Mouse (Mus musculus): ENCODE measurements around the gene Gm26558. TPM values are rescaled to one million over a fixed set of nuclear protein-coding genes. Genes with fewer than 3 reads are reported as not detected.

Gm26558 gene
- not detected for total RNA-seq (2021)

- intact Hi-C loops (cut with DNase I), result loop anchor here (5.0 kb wide), 1 partner anchor 165 kb away; the partner anchor contains the start of gene Tlk1
- DNase-seq, result peak in 1 of 2 experiments; percentile 13
Observed at GRCm38 (mm10) chr2:70661715-70662495, at the start of gene Gm26558. TSS of gene Gm26558 (minus strand) at chr2:70662108.

GRCm38 (mm10) chr2:70710878-70711277 is 49.0 kb upstream of the Gm26558 start:
- intact Hi-C loops (cut with DNase I), result no loop called here
- no peak for DNase-seq

- DNase-seq, result no peak
- intact Hi-C loops (cut with DNase I), result no loop called here
Observed at GRCm38 (mm10) chr2:70710236-70710635, 48.3 kb upstream of the Gm26558 start.

GRCm38 (mm10) chr2:70708986-70709730 is 47.2 kb upstream of the Gm26558 start:
- intact Hi-C loops (cut with DNase I), result no loop called here
- DNase-seq, result no peak

GRCm38 (mm10) chr2:70702403-70702802 is 40.5 kb upstream of the Gm26558 start:
- intact Hi-C loops (cut with DNase I), result loop anchor here (5.0 kb wide), 1 partner anchor 120 kb away; no protein-coding TSS in a partner anchor
- DNase-seq, result no peak

GRCm38 (mm10) chr2:70701571-70701970 is 39.7 kb upstream of the Gm26558 start:
- intact Hi-C loops (cut with DNase I), result loop anchor here (5.0 kb wide), 1 partner anchor 121 kb away; no protein-coding TSS in a partner anchor
- no peak for DNase-seq

- intact Hi-C loops (cut with DNase I), result loop anchor here (5.0 kb wide), 1 partner anchor 121 kb away; no protein-coding TSS in a partner anchor
- DNase-seq, result no peak
Observed at GRCm38 (mm10) chr2:70700851-70701250, 38.9 kb upstream of the Gm26558 start.

- intact Hi-C loops (cut with DNase I), result no loop called here
- no peak for DNase-seq
Observed at GRCm38 (mm10) chr2:70695712-70696111, 33.8 kb upstream of the Gm26558 start.

- DNase-seq, result no peak
- intact Hi-C loops (cut with DNase I), result no loop called here
Observed at GRCm38 (mm10) chr2:70690195-70690594, 28.3 kb upstream of the Gm26558 start.

- intact Hi-C loops (cut with DNase I), result no loop called here
Observed at GRCm38 (mm10) chr2:70688454-70689078, 26.7 kb upstream of the Gm26558 start.

GRCm38 (mm10) chr2:70682324-70682723 is 20.4 kb upstream of the Gm26558 start:
- intact Hi-C loops (cut with DNase I), result no loop called here
- no peak for DNase-seq

More at GRCm38 (mm10) chr2:70688454-70689078, 26.7 kb upstream of the Gm26558 start:
- no peak for DNase-seq

- intact Hi-C loops (cut with DNase I), result no loop called here
- DNase-seq, result no peak
Observed at GRCm38 (mm10) chr2:70673445-70674126, 11.7 kb upstream of the Gm26558 start.

- no peak for DNase-seq
- intact Hi-C loops (cut with DNase I), result no loop called here
Observed at GRCm38 (mm10) chr2:70672476-70672875, 10.6 kb upstream of the Gm26558 start.

- DNase-seq, result no peak
- intact Hi-C loops (cut with DNase I), result no loop called here
Observed at GRCm38 (mm10) chr2:70669896-70670295, 8.0 kb upstream of the Gm26558 start.

- intact Hi-C loops (cut with DNase I), result no loop called here
- no peak for DNase-seq
Observed at GRCm38 (mm10) chr2:70669241-70669640, 7.3 kb upstream of the Gm26558 start.

- intact Hi-C loops (cut with DNase I), result no loop called here
- no peak for DNase-seq
Observed at GRCm38 (mm10) chr2:70667016-70667415, 5.1 kb upstream of the Gm26558 start.

- no peak for DNase-seq
- intact Hi-C loops (cut with DNase I), result loop anchor here (5.0 kb wide), 1 partner anchor 164 kb away; the partner anchor contains the start of gene Tlk1
Observed at GRCm38 (mm10) chr2:70663764-70664163, 1.9 kb upstream of the Gm26558 start.

GRCm38 (mm10) chr2:70660887-70661714 is 807 bp downstream of the Gm26558 start, which contains the start of gene Gorasp2:
TSS of gene Gorasp2 (plus strand) at chr2:70661576.
- intact Hi-C loops (cut with DNase I), result loop anchor here (5.0 kb wide), 1 partner anchor 166 kb away; the partner anchor contains the start of gene Tlk1
- peak; percentile 95 to 98 for DNase-seq

GRCm38 (mm10) chr2:70657083-70657482 is 4.8 kb downstream of the Gm26558 start:
- intact Hi-C loops (cut with DNase I), result no loop called here

More at GRCm38 (mm10) chr2:70657083-70657482, 4.8 kb downstream of the Gm26558 start:
- no peak for DNase-seq

Data from heart, postnatal 36 days (tissue).